Mouse (Mus musculus) layer of hippocampus, adult 2 months (tissue): ENCODE data around the gene Olfr541. TPM values are rescaled to one million over a fixed set of nuclear protein-coding genes. Genes with fewer than 3 reads are reported as not detected.
"Not testable (repeated sequence)": the region's sequence is repeated elsewhere in the genome, so short reads cannot be mapped to it uniquely, and the experiment has no call there.

Source experiments
- DNase-seq, 2 experiments: peaks; one replicate each; pipeline ENCODE4 v3.0.0; 2022; ENCODE audit warnings: low spot score in 2 of 2
- H3K27ac ChIP-seq: fragments of 200-600 bp; 2 replicates; pipeline ENCODE4 v1.8.1; 2022
- H3K4me3 ChIP-seq: fragments of 200-600 bp; 2 replicates; pipeline ENCODE4 v1.8.1; 2022; ENCODE audit warnings: mild to moderate bottlenecking
- CTCF ChIP-seq: fragments of 200-600 bp; conservative IDR thresholded peaks from 2 replicates; pipeline ENCODE4 v1.8.1; 2022; ENCODE audit warnings: antibody characterized with exemption, mild to moderate bottlenecking, moderate library complexity
- long read RNA-seq, 2 experiments: library from polyadenylated mRNA; stranded (forward); transcript quantifications; one replicate each; pipeline ENCODE4 v2.0.0; 2021; ENCODE audit warnings: borderline mapping rate in 2 of 2
- total RNA-seq, 2 experiments: library from RNA; stranded (reverse); gene quantifications; 2 replicates each; pipeline ENCODE4 v1.2.3; 2021

Gene Olfr541
- total RNA-seq: not detected
- long read RNA-seq, experiment 1: 0 reads
- long read RNA-seq, experiment 2: 0 reads

GRCm38 (mm10) chr7:140696967-140697366 is at the start of gene Olfr541:
Gene Olfr541 (plus strand): TSS chr7:140697267.
- no peak for DNase-seq
- Histone ChIP-seq H3K27ac (peak within 1 kb of the TSS; percentile 63; the same call in 1 of the 2 replicates), H3K4me3 (no peak within 1 kb of the TSS)
- no peak for TF ChIP-seq CTCF

DNA sequence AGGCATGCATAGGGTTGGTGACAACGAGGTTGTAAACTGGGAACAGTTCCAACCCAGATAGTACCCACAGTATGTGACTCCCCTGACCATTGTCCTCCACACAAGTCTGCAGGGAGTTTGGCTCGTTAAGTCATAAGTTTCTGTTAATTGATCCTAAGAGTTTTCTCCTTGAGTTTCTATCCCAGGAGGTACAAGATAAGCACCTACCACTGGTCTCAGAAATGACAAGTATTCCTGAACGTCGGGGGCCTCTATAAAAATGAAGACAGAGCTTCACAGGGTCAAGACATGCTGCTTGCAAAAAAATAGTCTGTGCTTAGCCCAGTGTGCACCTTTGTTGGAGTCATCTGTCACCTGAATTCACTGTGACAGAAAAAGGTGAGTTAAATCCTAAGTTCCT is 37.4 kb upstream of the Olfr541 start, which contains the start of gene Olfr539:
Olfr539 (plus strand) TSS at position 301 of the 400 bp plus-strand sequence.
- no peak for TF ChIP-seq CTCF
- H3K4me3 ChIP-seq: no peak within 1 kb of the TSS
- no peak for DNase-seq
- H3K27ac ChIP-seq: no peak within 1 kb of the TSS

DNA sequence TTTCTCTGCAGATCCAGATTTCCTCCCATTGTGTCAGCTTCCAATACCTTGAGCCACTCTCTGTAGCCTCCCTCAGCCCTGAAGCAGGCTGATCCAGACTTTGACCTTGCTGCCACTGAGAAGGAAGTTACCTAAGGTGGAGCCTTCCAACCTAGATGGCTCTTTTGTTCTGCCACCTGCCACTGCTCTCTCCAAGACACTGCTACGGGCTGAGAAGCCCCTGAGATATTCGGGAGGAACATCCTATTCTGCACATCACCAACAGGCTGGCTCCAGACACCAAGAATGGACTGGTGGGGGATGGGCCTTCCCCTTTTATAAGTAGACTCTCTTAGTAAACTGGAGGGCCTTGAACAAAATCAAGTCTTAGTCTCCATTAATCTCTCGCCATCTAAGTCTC is 26.4 kb upstream of the Olfr541 start:
- H3K27ac ChIP-seq, DNase-seq, H3K4me3 ChIP-seq: not testable (repeated sequence)

- peak overlapping the region; percentile 81 for H3K27ac ChIP-seq
- peak; percentile 20; the same call in 1 of the 2 replicates for TF ChIP-seq CTCF
- peak overlapping the region; percentile 33; the same call in 1 of the 2 replicates for H3K4me3 ChIP-seq
- no peak for DNase-seq
Observed at GRCm38 (mm10) chr7:140675863-140676262, 21.2 kb upstream of the Olfr541 start.

GRCm38 (mm10) chr7:140679591-140679990 is 17.5 kb upstream of the Olfr541 start:
- not testable (repeated sequence) for DNase-seq, H3K27ac ChIP-seq, H3K4me3 ChIP-seq

- no peak within 1 kb of the TSS for H3K27ac ChIP-seq
- H3K4me3 ChIP-seq: no peak within 1 kb of the TSS
- no peak for TF ChIP-seq CTCF
- no peak for DNase-seq
Observed at GRCm38 (mm10) chr7:140681651-140682050, 15.4 kb upstream of the Olfr541 start, which contains the start of gene Olfr45. Gene Olfr45 (plus strand): TSS chr7:140681951.

DNA sequence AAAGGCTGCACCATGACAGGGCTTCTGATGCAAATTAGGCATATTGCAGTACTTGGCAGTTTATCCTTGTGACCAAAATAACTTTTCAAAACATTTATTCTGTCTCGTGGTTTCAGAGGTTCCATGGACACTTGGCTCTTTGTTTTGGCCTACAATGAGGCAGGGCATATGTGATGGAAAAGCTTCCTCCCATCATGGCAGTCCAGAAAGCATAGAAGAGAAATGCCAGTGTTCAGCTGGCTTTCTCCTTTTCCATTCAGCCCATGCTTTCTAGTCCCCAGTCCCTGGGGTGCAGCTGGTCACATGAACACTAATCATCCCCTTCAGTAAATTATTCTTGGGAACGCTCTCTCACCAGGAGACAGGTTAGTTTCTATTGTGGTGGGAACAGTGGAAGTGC is 9.3 kb downstream of the Olfr541 start:
- no peak for TF ChIP-seq CTCF
- no peak for DNase-seq
- Histone ChIP-seq H3K27ac (no peak overlapping the region), H3K4me3 (no peak overlapping the region)

DNA sequence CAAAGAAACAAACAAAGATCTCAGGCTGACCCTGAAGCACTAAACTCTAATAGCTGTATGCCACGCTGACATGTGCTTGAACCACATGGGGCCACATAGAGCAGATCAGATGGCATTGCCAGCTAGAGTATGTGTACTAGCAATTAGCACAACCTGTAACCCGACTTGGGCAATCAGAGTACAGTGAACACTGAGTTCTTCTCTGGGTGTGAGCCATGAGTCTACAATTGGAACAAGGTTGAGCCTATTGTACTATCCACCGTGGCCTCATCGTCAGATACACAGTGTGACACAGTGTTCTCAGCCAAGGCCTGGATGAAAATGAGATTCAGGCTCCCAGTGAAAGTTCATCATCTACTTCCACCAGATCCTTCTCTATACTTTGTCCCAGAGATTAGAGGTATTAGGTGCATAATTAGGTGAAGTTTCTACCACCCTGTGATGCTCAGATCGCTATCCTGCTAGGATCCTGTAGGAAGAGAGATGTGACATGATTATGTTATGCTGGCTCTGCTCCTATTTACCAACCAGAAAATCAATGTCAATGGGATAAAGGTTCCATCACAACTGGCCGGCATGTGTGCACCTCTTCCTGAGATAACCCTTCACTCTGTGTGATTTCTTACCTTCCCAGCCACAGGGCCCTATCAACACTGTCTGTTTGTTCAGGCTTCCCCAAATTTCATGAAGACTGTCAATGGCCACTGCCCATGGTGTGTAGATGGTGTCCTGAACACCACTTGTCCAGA is 10.6 kb downstream of the Olfr541 start:
- DNase-seq: no peak
- Histone ChIP-seq H3K27ac (no peak overlapping the region), H3K4me3 (no peak overlapping the region)
- no peak for TF ChIP-seq CTCF

DNA sequence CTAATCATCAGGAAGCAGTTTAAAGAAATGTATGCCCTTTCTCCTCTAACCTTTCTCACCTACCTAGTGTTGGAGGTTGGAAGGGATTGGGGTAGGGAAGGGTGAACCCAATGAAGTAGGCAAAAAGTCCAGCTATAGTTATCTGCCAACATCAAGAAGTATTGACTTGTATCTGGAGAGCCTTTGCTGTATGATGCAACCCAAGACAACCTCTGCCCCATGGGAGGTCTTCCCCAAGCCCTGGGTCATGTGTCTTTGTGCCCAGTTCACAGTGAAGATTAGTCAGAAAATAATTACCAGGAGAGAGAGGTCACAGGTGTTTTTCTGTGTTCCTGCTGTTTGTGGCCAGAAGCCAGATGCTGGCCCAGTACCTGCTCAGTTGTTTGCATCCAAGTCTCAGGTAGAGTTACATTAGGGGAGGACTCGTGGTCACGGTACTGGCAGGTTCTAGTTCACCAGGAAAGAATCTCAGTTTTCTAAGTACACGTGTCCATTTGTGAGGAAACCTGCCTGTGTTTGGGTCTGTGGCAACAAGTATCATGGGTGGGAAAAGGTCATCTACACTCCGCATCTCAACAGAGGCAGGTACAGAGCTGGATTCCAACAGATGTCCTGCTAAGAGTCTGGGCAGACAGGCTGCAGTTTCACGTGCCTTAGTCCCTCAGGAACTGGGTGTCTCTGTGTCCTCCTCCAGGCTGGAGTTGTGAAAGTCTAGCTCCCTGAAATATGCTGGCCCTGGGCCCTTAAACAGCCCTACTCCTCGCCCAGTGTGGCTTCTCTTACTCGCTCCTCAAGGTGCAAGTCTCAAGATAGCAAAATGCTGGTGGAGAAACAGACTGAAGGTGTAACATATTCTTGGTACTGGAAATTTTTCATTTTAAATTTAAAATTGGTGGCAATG is 20.3 kb downstream of the Olfr541 start:
- Histone ChIP-seq H3K27ac (no peak overlapping the region), H3K4me3 (no peak overlapping the region)
- no peak for DNase-seq
- no peak for TF ChIP-seq CTCF

DNA sequence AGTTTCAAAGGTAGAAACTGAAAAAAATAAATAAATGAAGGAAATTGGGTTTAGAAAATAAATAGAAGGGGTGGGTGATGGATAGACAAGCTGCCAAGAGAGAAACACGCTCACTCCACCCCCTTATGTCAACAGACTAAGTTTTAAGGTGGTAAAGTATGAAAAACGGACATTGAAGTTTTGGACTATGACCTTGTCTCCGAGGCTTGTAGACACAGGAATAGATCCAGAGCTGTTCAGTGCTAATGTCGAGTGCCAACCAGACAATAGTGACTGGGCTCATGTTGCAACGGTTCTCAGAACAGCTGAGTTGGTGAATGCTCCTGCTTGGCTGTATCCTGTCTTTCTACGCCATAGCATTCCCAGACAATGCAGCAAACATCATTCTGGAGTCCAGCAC is 24.0 kb downstream of the Olfr541 start:
- TF ChIP-seq CTCF: no peak
- no peak for DNase-seq
- Histone ChIP-seq H3K27ac (no peak overlapping the region), H3K4me3 (no peak overlapping the region)

DNA sequence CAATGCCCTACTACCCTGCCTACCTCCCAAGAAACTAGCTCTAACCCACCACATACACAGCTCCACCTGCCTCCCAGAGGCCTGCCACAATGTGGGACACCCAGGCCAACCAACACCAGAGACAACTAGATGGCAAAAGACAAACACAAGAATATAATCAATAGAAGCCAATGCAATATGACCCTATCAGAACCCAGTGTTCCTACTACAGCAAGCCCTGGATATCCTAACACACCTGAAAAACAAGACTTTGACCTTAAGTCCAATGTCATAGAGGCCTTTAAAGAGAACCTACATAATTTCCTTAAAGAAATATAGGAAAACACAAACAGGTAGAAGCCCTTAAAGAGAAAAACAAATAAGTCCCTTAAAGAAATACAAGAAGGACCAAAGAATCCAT is 28.5 kb downstream of the Olfr541 start:
- Histone ChIP-seq H3K4me3 (no peak overlapping the region), H3K27ac (no peak overlapping the region)
- no peak for DNase-seq
- TF ChIP-seq CTCF: no peak

DNA sequence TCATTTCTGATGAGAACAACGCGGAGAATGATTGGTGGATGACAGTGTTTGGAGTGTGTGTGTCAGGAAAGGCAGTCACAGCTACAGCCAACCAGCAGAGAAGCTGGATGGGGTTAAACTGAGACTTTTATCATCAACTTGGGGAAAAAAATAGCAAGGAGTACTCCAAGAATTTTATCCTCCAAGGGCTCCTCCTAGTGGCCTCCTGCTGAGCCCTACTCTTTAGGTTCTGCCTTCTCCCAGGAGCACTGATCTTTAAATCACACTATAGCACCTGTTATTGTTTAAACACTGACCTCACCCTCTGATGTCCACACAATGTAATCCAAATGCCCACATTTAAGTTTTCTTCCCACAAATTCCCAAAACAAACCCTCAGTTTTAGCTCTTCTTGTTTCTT is 36.1 kb downstream of the Olfr541 start:
- DNase-seq: peak in 1 of 2 experiments; percentile 21
- TF ChIP-seq CTCF: peak; percentile 67
- H3K27ac ChIP-seq: no peak overlapping the region
- H3K4me3 ChIP-seq: no peak overlapping the region

GRCm38 (mm10) chr7:140747402-140747801 is 50.3 kb downstream of the Olfr541 start:
- no peak for TF ChIP-seq CTCF
- no peak overlapping the region for H3K4me3 ChIP-seq
- DNase-seq: no peak
- H3K27ac ChIP-seq: peak overlapping the region; percentile 72
